Mouse (Mus musculus) gastrocnemius, postnatal 10 days (tissue): ENCODE data around the gene Filip1l. TPM values are rescaled to one million over a fixed set of nuclear protein-coding genes. Genes with fewer than 3 reads are reported as not detected.

Source experiments
- DNase-seq: peaks from one replicate; pipeline ENCODE4 v3.0.0; 2021; ENCODE audit warnings: mixed read lengths
- total RNA-seq, 2 experiments: library from RNA; stranded (reverse); gene quantifications; 2 replicates each; pipeline ENCODE4 v1.2.3; 2021

The Filip1l gene
- total RNA-seq, 2 experiments from 2014 or later: 53.5 to 60.3 TPM

- DNase-seq: no peak
These were observed 45.0 kb downstream of the Filip1l start for GRCm38 (mm10) chr16:57397845-57398244.

GRCm38 (mm10) chr16:57398387-57399214 is 45.7 kb downstream of the Filip1l start:
- DNase-seq: peak; percentile 75

DNA sequence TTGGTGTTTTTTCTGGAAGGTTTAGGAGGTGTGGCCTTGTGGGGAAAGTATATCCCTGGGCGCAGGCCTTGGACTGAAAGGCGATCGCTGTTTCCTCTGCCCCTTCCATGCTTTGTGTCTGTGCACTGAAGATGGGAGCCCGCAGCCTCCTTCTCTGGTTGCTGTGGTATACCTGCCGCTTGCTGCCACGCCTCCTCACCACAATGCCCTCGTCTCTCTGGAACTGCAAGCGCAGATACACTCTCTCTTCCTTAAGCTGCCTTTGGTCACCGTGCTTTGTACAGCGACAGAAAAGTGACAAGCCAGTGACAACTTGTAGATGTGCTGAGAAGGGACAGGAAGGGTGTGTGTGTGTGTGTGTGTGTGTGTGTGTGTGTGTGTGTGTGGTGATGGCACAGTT is 46.7 kb downstream of the Filip1l start:
- no peak for DNase-seq

DNA sequence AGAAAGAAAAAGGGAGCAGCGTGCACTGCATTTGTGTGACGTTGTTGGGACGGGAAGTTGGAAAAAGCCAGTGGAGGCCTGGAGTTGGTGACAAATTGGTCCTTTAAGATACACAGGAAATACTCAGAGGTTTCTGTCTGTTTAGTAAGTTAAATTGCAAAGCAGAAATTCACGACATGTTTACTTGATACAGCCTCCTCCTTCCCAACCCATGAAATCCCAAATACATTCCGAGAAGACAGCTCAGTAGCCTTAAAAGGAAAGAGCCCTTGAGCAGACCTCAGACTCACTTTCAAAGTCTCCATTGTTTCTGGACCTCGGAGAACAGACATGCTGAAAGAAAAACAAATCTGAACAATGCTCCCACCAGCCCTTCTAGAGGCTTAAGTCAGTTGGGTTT is 48.8 kb downstream of the Filip1l start:
- no peak for DNase-seq

- no peak for DNase-seq
These were observed 50.0 kb downstream of the Filip1l start for GRCm38 (mm10) chr16:57402910-57403309.

- DNase-seq: no peak
These were observed 50.9 kb downstream of the Filip1l start for GRCm38 (mm10) chr16:57403825-57404224.

DNA sequence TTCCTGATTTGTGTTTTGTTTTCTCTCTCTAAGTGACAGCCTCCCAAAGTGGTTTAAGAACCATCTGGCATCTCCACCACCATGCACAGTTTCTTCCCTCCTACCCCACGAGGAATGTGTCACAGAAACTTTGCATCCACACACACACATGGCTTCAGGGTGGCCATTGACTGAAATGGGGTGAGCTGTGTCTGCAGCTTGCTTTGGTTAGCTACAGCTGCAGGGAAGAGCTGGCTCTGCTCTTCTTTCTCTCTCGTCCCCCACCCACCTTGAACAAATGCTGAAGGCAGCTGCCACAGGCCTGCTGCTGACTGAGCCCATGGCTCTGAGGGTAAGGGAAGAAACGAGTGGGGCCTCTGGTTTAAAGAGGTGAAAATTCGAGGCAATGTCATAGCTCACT is 59.9 kb downstream of the Filip1l start:
- no peak for DNase-seq

DNA sequence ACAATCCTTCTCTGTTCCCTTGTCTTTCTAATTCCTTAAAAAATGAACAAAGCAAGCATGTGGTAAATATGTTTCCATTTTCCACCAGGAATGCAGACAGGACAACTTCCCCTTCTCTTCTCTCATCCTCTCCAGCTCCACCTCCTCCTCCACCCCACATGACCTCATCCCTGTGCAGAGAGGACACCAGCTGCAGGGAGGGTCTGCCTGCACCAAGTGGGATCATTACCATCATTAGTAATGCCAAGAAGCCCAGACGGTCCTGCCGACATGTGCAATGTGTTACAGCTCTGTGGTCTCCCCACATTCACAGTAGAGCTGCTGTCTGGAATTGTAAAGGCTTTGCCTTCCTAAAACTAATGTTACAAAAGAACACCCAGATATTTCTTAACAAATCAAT is 63.2 kb downstream of the Filip1l start:
- DNase-seq: no peak

DNA sequence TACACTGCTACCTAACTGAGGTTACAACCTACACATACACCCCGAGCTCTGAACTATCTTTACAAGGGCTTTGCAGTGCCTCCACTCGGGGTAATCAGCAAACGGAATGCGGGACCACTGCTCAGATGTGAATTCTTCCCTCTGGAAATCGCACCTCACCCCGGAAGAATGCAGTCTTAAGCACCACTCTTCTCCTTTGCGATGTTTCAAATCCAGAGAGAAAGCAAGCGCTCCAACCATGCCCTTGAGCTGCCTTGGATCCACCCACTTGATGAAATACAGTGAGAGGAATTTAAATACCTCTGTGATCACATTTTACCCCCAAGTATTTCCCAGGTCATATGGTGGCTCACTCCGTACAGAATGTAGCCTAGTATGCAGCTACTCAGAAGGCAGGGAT is 64.1 kb downstream of the Filip1l start:
- DNase-seq: no peak

GRCm38 (mm10) chr16:57417955-57418354 is 65.1 kb downstream of the Filip1l start:
- DNase-seq: no peak

GRCm38 (mm10) chr16:57419332-57419731 is 66.4 kb downstream of the Filip1l start:
- no peak for DNase-seq

GRCm38 (mm10) chr16:57419881-57420280 is 67.0 kb downstream of the Filip1l start:
- no peak for DNase-seq

DNA sequence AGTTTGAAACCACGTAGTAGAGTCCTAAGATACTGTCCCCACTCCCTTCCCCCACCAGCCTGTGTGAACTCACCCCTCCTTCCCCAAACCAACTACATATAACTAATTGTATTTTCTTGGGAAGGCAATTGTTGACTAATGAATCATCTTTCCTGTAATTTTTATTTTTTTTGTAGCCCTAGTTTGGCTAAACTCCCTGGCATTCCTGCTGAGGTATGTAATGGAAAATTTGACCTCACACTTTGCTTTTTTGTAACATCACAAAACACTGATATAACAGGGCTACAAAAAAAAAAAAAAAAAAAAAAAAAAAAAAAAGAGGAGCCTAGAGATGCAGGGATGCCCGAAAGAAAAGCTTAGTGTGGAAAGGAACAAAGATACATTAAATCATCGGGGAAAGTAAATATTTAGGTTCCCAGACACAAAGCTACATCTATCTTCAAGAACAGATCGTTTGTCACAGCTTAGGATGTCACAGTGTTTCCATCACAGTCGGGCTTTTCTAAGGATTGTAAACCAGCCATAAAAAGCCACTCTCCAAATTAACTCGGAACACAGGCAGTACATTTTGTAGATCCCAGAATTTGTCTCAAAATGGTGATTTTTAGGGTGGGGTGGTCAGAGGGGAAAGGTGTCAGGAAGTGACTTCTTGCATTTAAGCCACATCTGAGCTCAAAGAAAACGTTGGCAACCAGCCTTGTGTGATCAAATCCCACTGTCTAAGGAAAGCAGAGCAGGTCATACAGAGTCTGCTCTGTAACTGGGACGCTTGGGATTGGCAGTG is 68.1 kb downstream of the Filip1l start:
- DNase-seq: no peak

GRCm38 (mm10) chr16:57421680-57422417 is 69.0 kb downstream of the Filip1l start:
- DNase-seq: no peak

DNA sequence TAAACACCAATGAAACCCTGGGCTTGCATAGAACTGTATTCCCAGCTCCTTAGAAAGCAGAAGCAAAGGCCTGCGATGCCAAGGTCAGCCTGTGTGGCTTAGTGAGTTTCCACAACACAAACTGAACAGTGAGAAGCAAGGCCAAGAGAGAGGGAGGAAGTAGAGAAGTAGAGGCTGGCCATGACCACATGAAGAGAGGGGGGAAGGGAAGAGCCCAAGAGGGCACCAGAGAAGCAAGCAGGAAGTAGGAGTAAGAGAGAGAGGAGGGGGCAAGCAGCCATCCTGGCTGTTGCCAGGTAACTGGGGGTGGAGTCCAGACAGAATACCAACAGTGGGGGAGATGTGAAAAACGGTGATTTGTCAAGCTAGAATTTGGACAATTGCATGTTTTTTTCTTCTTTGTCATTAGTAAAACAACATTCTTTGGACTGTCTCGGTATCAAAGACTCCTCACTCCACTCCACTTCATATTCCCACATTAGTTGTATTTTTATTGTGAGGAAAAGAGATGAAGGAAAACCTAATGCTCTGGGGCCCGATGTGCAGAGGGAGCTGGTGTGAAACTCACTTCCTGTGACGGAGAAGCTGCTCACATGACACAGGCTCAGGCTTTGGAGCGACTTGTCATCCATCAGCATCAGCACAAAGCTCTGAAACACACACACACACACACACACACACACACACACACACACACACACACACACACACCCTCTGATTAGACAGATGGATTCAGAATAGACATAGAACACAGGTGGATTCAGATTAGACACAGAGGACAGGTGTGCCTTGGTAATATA is 70.3 kb downstream of the Filip1l start:
- no peak for DNase-seq

GRCm38 (mm10) chr16:57426680-57427079 is 73.8 kb downstream of the Filip1l start:
- no peak for DNase-seq

DNA sequence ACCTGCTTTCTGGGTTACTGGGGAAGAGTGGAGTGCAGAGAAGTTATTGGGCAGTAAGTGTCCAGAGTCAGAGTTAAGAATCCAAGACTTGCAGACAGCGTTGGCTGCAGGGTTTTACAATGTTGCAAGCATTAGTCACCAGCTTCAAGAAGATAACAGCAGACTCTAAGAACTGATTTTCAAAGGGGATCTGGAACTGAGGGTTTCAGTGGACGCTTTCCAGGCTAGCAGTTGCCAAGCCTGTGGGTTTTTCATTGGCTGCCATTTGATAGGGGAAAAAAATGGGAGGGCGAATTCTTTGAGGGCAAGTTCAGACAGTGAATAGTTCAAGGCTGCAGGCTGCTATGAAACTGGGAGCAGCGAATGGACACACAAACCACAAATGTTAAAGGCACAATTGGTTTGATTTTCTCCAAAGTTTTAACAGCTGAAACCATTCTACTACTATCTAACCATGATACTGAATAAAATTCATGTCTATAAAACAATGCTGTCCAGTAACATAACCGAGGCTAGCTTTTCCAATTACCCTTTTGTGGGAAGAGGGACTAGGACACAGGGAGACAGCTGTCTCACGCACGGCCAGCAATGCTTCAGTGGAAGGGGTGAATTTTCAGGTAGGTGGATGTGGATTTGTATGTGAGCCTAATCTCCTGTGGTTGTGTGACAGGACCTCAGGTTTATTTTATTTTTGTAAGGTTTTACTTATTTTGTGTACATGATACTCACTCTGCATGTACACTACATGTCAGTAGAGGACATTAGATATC is 74.8 kb downstream of the Filip1l start:
- no peak for DNase-seq

GRCm38 (mm10) chr16:57428977-57429376 is 76.1 kb downstream of the Filip1l start:
- DNase-seq: no peak

- DNase-seq: no peak
These were observed 78.4 kb downstream of the Filip1l start for GRCm38 (mm10) chr16:57431294-57431693.

GRCm38 (mm10) chr16:57433173-57433572 is 80.3 kb downstream of the Filip1l start:
- no peak for DNase-seq

- DNase-seq: no peak
These were observed 80.8 kb downstream of the Filip1l start for GRCm38 (mm10) chr16:57433671-57434070.
